Mouse (Mus musculus) layer of hippocampus, postnatal 25 days (tissue): Measurements from ENCODE around the gene Wnt5b. TPM values are rescaled to one million over a fixed set of nuclear protein-coding genes. Genes with fewer than 3 reads are reported as not detected.
A peak's percentile ranks its signal among the peaks of the same experiment; 100 is the strongest.
"Not testable (repeated sequence)": the region's sequence is repeated elsewhere in the genome, so short reads cannot be mapped to it uniquely, and the experiment has no call there.

Experiments used
- DNase-seq, 2 experiments: peaks; one replicate each; pipeline ENCODE4 v3.0.0; 2022; ENCODE audit warnings: mixed read lengths in 2 of 2, low spot score in 1 of 2; ENCODE audit errors: extremely low spot score in 1 of 2
- total RNA-seq, 2 experiments: library from RNA; stranded (reverse); gene quantifications; 2 replicates each; pipeline ENCODE4 v1.2.3; 2021

The Wnt5b gene
- total RNA-seq, 2 experiments from 2014 or later, result 1.9 to 2.0 TPM

DNA sequence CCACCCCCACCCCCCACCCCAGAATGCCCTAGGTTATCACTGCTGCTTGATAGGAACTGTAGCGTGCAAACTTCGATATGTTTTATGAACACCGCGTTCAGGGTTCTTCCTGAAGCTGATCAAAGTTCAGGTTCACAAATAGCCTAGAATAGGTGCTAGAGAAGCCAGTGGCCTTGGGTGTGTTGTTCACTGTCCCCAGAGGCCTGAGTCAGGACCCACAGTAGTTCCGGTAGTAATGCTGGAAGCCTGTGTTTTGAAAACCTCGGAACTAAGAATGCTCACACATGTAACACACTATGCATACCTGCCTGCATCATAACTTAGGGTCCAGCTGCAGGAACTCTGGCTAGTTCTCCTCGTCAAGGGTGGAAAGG, 57.1 kb downstream of the Wnt5b start:
- no peak for DNase-seq

DNA sequence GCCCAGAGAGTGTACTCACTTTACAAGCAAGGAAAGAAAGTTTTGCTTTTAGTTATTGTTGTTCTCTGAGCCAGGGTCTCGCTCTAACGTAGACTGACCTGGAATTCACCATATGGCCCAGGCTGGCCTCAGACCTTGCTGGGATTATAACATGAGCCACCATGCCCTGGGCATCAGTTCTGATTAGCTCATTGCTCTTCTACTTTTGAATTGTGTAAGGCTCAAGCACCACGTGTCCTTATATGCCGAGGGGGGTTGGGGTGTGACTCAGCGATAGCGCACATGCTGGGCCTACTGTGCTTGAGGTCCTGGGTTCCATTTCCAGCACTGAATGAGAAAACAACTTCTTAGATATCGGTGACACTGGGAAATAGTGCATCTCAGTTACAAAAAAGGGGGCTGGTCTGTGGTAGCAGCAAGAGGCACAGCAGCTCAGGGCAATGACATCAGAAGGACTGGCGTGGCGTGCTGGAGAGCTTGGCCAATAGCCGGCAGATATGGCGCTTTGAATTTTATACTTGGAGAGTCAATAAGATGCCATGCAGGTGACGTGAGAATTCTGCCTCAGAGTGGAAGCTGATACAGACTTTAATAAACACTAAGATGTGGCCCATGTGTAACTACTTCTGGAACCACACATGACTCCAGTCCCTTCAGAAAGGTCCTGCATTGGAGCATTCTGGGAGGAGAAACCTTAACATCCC, 57.6 kb downstream of the Wnt5b start:
- DNase-seq, result no peak

DNA sequence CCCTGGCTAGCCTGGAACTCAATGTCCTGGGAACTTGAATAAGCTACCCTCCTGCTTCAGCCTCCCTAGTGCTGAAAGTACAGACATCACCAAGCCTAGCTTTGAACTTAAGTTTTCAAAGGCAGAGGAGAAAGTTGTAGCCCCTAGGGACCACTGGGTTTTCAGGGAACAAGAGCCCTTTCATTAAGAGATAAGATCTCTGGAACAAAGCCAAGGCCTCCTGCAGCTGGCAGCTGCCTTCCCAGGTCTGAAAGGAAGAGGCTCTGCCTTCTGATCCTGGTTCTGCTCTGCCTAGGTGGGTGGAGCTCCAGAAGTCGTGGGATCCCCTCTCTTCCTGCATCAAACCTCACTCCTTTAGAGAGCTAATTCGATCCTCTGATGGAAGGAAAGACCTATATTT, 58.7 kb downstream of the Wnt5b start:
- DNase-seq, result no peak

DNA sequence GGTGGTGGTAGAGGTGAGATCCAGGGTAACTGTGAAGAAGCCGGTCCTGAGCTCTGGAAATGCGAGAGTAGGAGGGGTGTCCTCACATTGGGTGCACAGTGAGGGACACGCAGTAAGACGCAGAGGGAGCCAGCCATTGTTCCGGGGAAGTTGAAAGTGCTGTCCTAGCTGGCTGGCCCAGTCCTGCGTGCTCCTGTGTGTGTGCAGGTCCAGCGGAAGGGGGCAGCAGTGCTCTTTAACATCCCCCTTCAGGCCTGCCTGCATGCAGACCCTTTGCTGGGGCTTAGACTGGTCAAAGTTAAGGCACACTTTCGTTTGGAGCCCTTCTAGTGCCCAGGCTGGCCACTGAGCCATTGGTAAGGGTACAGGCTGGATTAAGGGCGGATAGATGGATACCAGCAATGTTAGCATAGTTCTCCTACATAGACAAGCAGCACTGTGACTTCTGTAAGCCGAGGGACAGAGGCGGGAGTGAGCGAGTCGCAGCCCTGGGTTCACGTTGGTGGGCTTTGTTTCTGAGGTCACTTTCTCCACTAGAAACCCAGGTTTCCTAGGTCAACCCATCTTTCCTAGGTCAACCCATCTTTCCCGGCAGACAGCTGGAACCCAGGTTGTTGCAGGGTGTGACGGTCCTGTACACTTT, 61.1 kb downstream of the Wnt5b start:
- DNase-seq, result peak in 1 of 2 experiments; percentile 46

DNA sequence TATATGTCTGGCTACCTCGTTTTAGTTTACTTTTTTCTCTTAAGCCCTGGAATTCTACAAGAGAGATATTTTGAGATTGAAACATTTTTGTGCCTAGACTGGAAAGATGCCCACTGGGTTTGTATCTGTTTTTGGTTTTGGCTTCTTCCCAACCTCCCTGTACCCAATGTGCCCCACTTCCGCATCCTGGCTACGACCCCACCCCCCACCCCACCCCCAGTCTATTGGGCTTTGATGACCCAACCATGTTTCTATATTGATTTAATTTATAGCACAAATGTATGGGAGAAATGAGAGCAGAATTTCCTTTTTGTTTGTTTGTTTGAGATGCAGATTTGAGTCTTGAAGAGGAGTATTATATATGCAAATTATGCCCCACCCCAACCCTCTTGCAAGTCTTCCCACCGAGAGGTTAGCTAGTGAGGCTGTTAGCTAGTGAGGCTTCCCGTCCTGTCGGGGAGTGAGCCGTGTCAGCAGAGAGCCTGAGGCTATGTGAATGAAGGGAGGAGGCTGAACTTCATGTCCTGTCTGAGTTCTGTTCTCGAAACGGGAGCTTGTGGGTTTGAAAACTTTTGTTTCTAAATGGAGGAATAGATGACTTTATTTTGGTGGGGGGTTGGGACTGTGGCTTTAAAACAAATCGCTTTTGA, 62.3 kb downstream of the Wnt5b start:
- not testable (repeated sequence) for DNase-seq

DNA sequence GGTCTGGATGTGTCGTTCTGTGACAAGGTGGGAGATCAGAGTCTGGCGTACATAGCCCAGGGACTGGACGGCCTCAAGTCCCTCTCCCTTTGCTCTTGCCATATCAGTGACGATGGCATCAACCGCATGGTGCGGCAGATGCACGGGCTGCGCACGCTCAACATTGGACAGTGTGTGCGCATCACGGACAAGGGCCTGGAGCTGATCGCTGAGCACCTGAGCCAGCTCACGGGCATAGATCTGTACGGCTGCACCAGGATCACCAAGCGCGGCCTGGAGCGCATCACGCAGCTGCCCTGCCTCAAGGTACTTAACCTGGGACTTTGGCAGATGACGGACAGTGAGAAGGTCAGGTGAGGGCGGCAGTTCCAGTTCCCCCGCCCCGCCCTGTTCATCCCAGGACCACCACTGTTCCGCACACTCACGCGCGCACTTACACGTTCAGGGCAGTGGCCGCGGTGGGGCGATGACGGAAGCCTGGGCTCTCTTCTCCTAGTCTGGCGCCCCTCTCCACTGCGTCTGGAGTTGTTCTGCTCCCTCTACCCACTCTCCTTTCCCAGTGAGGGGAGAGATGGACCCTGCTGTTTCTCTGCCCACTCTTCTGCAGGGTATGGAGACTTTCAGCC, 63.3 kb downstream of the Wnt5b start:
- peak in 1 of 2 experiments; percentile 20 for DNase-seq

DNA sequence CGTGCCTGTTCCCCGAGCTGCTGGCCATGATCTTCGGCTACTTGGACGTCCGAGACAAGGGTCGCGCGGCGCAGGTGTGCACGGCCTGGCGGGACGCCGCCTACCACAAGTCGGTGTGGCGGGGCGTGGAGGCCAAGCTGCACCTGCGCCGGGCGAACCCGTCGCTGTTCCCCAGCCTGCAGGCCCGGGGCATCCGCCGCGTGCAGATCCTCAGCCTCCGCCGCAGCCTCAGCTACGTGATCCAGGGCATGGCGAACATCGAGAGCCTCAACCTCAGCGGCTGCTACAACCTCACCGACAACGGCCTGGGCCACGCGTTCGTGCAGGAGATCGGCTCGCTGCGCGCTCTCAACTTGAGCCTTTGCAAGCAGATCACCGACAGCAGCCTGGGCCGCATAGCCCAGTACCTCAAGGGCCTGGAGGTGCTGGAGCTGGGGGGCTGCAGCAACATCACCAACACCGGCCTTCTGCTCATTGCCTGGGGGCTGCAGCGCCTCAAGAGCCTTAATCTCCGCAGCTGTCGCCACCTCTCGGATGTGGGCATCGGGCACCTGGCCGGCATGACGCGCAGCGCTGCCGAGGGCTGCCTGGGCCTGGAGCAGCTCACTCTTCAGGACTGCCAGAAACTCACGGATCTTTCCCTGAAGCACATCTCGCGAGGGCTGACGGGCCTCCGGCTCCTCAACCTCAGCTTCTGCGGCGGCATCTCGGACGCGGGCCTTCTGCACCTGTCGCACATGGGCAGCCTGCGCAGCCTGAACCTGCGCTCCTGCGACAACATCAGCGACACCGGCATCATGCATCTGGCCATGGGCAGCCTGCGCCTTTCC, 64.1 kb downstream of the Wnt5b start:
- DNase-seq, result peak; percentile 37 to 52

DNA sequence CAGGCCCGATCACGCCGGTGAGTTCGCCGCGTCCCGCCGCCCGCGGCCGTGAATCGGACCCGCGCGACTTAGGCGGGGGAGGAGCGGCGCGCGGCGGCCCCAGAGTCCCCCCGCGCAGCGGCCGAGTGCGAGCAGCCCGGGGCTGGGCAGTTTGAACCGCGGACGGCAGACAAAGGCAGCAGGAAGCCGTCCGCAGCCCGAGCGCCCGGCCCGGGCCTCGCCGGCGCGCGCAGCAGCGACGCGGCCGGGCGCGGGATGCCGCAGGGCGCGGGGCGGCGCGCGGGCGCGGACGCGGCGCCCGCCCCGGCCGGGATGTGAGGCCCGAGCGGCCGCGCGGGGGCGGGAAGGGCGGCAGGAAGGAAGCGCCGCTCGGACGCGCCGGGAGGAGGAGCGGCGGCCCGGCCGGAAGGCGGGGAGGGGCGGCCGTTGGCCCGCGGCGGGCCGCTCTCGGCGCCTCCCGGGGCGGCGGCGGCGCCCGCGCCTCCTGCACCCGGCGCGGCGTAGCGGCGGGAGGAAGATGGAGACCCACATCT, 64.7 kb downstream of the Wnt5b start, which contains the start of gene Fbxl14:
TSS of gene Fbxl14 (plus strand) at position 326 of the 533 bp plus-strand sequence.
- no peak for DNase-seq

DNA sequence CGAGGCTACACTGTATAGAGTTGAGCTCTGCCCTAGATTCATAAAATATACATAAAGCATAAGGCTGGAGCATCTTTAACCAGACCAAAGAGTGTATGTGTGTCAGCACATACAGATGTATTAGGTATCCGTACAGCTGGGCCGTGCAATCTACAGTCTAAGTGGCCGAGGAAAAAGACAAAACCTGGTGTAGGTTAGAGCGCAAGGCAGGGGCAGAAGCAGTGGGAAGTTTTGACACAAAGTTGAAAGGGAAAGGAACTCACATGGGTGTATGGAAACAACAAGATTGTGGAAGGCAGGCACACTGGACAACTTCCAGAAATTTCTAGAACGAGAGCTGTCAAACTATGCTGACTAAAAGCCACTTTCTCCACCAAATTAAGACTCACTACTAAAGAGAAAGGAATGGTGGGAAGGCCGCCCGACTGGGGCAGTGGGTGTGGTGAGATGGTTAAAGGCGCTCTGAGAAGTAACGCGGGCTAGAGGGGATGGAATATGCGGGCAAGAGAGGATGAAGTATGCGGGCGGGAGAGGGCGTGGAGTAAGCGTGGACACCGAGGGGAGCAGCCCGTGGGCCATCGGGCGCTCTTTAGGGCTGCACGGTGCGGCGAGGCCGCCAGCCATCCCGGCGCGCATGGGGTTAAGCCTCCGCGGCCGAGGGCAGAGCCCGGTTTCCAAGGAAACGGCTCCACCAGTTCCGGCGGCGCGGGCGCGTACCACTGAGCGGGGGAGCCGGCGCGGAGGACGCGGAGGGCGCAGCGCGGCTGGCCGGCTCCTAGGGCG, 65.4 kb downstream of the Wnt5b start:
- DNase-seq, result peak; percentile 71 to 86

DNA sequence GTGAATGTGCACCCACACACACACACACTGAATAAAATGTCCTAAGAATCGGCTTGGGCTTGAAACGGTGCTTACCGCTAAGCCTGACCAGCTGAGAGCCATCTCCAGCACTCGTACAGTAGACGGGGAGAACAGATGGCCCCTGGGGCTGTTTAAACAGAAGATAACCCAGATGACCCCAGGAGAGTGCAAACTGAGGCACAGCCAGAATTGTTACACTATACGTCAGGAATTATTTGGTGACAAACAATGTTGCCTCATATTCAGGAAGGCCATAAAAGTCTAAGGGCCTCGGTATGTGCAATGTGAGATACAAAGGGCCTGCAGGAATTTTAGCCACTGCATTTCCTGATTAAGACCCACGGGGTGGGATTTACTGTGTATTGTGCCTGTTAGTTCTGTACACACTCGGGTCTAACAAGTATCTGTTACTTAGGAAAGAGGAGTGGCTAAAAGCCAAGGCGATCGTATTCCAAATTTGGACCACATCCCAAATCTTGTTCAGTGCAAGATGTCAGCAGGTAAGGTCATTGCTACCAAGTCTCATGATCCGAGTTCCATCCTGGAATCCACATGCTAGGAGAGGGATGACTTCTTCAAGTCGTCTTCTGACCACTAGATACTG, 66.3 kb downstream of the Wnt5b start:
- no peak for DNase-seq

DNA sequence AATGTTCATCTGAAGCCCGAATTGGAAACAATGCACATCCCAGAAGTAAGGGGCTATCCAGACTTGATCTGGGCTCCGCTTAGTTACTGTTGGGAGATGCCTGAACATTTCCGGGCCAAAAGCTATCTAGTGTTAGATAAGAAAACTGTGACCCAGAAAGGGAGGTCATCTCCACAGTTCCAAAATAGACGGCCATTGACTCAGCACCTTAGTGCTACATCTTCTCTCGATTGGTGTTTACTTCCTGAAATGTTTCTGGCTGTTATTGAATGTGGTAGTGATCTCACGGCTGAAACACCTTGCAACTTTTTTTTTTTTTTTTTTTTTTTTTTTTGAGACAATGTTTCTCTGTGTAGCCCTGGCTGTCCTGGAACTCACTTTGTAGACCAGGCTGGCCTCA, 68.2 kb downstream of the Wnt5b start:
- no peak for DNase-seq

DNA sequence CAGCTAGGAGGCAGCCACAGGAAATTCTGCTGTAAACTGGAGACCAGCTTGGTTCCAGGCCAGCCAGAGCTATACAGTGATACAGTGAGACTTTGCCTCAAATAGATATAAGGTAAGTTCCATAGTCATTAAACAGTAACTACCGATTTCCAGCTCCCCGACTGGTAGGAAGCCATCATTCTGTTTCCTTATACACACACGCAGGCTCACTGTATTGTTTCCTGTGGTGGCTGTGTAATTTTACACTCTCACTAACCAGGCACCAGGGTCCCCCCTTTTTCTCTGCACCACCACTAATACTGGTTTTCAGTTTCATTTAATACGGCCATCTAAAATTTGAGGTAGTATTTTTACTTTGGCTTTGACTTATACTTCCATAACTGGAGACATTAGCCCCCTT, 70.2 kb downstream of the Wnt5b start:
- DNase-seq, result no peak

DNA sequence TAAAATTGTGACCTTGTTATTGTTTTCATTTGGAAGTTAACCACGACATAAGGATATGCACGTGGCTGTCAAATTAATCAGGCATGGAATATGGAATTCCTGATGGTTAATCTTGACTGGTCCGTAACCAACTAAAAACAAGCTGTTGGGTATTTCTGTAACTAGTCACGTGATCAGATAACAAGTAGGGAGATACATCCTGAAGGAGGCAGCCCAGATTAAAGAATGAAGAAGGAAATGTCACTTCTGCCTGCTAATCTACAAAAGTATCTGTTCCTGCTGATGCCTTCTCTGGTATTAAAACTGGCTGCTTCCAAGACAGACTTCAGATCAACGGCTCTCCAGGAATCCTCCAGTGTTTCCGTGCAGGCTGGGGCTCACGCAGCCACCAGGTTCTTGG, 70.7 kb downstream of the Wnt5b start:
- DNase-seq, result no peak

DNA sequence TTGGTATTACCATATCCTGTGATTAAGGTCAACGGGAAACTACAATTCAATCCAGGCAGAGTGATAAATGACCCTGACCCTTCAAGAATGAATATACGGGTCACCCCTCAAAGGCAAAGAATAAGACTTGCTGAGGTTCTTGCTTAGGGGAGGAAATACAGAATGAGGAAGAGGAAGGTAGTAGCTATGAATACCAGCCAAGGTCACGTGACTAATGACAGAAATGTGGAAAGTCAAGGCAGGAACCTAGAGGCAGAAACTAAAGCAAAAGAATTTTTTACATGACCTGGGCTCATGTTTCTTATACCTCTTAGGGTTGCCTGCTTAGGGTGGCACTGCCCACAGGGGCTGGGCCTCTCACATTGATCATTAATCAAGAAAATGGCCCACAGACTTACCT, 71.4 kb downstream of the Wnt5b start:
- no peak for DNase-seq

DNA sequence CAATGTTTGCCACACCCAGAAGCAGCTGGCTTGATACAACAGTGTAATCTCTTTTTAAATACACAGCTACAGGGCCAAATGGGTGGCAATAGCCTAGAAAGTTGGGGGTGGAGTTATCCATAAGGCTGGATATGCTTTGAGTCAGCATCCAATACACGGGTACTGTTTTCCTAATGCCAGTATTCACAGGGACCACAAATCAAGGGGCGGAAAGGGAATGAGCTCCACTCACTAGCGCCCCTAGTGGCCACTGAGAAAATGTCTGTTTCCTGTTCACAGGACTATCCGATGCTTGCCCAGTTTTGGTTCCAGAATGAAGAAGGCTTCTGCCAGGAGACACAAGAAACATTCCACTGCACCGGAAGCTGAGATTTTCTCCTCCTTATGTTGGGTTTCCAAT, 72.0 kb downstream of the Wnt5b start:
- DNase-seq, result peak in 1 of 2 experiments; percentile 63

DNA sequence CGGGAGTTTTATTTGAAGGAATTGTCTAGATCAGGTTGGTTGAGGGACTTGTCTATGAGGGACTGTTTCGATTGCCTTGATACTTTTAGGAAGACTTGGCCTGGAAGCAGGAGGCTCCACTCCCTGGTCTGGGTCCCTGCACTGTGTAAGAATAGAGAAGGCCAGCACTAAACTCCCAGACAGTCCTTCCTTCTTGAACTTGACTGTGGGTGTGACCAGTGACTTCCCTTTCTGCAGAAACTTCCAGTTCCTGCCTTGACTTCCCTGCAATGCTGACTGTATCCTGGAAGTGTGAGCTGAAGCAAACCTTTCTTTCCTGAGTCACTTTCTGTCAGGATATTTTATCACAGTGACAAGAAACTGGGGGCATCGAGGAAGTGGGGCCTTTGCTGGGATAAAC, 73.4 kb downstream of the Wnt5b start:
- DNase-seq, result no peak

DNA sequence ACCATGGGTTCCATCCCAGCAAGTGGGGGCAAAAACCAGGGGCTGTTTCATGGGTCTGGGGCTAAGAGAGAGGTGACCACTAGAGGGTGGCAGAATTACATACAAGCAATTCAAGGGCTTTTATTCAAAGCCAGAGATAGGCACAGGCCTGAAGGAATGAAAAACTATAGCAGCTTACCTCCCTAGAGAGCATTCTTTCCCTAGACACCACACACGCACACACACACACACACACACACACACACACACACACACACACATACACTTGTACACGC, 76.4 kb downstream of the Wnt5b start:
- no peak for DNase-seq

DNA sequence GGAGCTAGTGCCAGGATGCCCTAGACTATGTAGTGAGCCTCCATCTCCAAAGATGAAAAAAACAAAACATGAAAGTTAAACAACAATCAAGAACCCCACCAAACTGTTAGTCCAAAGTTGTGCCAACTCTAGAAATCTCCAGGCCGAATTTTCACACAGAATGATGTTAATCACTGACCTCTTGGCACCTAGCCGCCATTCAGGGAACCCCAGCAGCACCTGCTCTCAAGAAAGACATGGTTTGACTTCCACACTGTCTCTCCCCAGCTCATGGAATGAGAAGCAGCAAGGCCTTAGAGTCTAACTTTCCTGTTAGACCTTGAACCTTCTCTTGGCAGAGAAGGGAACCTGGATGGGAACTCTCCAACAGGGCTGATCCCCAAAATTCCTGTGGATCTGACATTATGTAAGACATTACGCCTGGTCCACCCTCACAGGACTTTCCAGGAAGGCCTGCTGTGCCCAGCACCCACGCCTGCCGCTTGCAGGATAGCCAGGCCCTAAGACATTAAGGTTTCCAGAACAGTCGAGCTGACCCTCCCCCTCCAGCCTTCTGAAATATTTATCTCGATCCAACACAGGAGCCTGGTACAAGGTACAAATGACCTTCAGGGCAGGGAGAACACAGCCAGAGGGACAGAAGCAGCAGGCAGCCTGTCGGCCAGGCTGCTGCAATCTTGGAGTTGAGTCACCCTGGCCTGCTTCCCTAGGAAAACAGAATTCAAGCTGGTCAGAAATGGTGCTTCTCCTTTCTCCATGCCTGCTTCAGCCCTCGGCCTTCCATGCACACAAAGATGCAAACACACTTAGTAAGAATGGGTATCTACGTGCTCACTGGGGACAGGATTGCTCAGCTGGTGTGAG, 77.0 kb downstream of the Wnt5b start:
- DNase-seq, result no peak
